Mouse (Mus musculus): Measurements from ENCODE around the gene Med13l.

- no peak for TF ChIP-seq CTCF (IDR thresholded peaks at IDR 0.05; ENCODE audit: control insufficient read depth, insufficient read depth, insufficient replicate concordance, low read depth, low read length)
- no peak for TF ChIP-seq POLR2A (IDR thresholded peaks at IDR 0.05; ENCODE audit: control insufficient read depth, low read depth, low read length)
These were observed 124.7 kb downstream of the Med13l start for GRCm38 (mm10) chr5:118685145-118685544.

Data from testis, adult 2 months (tissue).